Mouse (Mus musculus) urinary bladder, postnatal 14 days (tissue): ENCODE measurements around the gene Yif1a.

Source experiments
- DNase-seq: peaks from one replicate; pipeline ENCODE4 v3.0.0; 2021; ENCODE audit warnings: low spot score

Yif1a gene

GRCm38 (mm10) chr19:5118384-5118698 is 30.0 kb downstream of the Yif1a start, which contains the start of gene Klc2:
TSS of gene Klc2 (minus strand) at chr19:5118560.
- DNase-seq: no peak

- DNase-seq: no peak
These were observed 34.2 kb downstream of the Yif1a start for GRCm38 (mm10) chr19:5122492-5122891.

- no peak for DNase-seq
These were observed 34.9 kb downstream of the Yif1a start for GRCm38 (mm10) chr19:5123241-5123640.

GRCm38 (mm10) chr19:5124055-5124614 is 35.8 kb downstream of the Yif1a start:
- no peak for DNase-seq

GRCm38 (mm10) chr19:5129770-5130169 is 41.4 kb downstream of the Yif1a start:
- no peak for DNase-seq

- DNase-seq: no peak
These were observed 42.9 kb downstream of the Yif1a start for GRCm38 (mm10) chr19:5131237-5131636.

- DNase-seq: peak; percentile 65
These were observed 51.3 kb downstream of the Yif1a start for GRCm38 (mm10) chr19:5139640-5140039.
